In the genomic region with DNA sequence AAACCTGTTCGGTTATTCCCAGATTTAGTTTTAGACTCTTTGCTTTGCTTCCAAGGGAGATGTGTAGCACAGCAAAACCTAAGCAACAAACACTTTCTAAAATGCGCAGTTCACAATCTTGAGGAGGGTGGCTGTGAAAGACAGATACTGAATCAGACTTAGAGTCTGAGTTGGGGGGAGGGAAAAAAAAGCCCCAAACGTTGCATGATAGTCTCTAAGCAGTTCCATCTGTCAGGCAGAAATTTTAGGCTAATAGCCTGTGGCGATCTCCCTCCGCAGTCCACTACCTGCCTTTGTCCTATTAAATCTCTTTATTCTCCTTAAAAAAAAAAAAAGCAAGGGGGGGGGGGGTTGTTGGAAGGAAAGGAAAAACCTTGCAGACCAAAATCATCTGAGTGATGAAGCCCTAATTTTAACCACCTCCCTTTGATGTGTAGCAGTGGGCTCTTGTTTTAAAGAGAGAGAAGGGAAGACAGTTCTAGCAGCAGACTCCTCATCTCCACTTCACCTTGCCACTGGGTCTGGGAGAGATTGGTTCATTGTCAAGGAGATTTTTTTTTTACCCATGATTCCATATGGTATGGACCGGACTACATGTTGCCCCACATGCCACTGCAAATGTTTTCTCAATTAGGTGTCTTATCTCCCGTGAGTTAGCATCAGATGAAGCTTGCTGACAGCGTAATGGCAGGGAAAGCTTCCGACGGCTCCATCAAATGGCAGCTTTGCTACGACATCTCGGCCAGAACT, we compare ENCODE assay signal across 13 mouse cellular contexts.
DNase-seq lines count a peak whose midpoint lies in the region; ATAC-seq lines count a peak whose summit lies in the region.
"Had no signal": no experiment of that assay in that cellular context is flagged by ENCODE, and none has a peak within 500 bp of the region (broad histone marks: within the 10 kb centered on the region; RNA-seq: fewer than 3 reads in every experiment).

No protein-coding gene starts in this region.

- H3K36me3 ChIP-seq in forebrain, embryonic 16.5 days (ENCODE audit: control insufficient read depth, insufficient read depth): no peaks in the 10 kb centered on the region
- H3K36me3 ChIP-seq in midbrain, embryonic 14.5 days (ENCODE audit: control insufficient read depth, insufficient read depth, low read length): no peaks in the 10 kb centered on the region

- H3K4me1 ChIP-seq in forebrain, embryonic 16.5 days (replicated peaks; ENCODE audit: control insufficient read depth, insufficient read depth, low read length): peaks cover 41% of the 10 kb centered on the region
- H3K4me1 ChIP-seq in midbrain, embryonic 14.5 days (ENCODE audit: control insufficient read depth, insufficient read depth, low read length): peaks cover 6% of the 10 kb centered on the region; the same call in 1 of the 2 replicates

- H3K9ac ChIP-seq in forebrain, embryonic 16.5 days (replicated peaks; ENCODE audit: low read depth, low read length): peak overlapping the region; percentile 64
- no peak overlapping the region; the same call in 1 of the 2 replicates for H3K9ac ChIP-seq in midbrain, embryonic 14.5 days (replicated peaks; ENCODE audit: low read length)
- H3K9ac ChIP-seq: liver, postnatal 0 days had no signal

- peak; percentile 67 for ATAC-seq in forebrain, embryonic 16.5 days
- peak; percentile 35; the same call in 1 of the 2 replicates for ATAC-seq in midbrain, embryonic 14.5 days (ENCODE audit: low FRiP score, low TSS enrichment)
- no peak for ATAC-seq in megakaryocyte-erythroid progenitor cell, adult 5-6 weeks (replicated peaks; ENCODE audit: low FRiP score, low TSS enrichment, poor library complexity, severe bottlenecking)
- ATAC-seq: liver, postnatal 0 days had no signal

- H3K4me3 ChIP-seq in forebrain, embryonic 16.5 days (replicated peaks; ENCODE audit: low read length): peak overlapping the region; percentile 47
- peak overlapping the region; percentile 20 for H3K4me3 ChIP-seq in midbrain, embryonic 14.5 days (replicated peaks; ENCODE audit: low read depth, low read length)

- intact Hi-C loops in heart, postnatal 25 days (cut with DNase I): no loop called here

- DNase-seq in embryo, embryonic 10 days (ENCODE audit: low spot score): peak; percentile 28
- DNase-seq in embryo, embryonic 9.5 days (ENCODE audit: extremely low spot score): no peak
- peak; percentile 47 for DNase-seq in embryo, embryonic 10.5 days (ENCODE audit: low spot score)
- peak; percentile 47 for DNase-seq in midbrain, embryonic 14.5 days
- DNase-seq in MN1 (ENCODE audit: low spot score): no peak
- DNase-seq in heart, postnatal 25 days (ENCODE audit: low spot score): no peak
- DNase-seq: B cell, adult 2 months; gastrocnemius, postnatal 36 days; layer of hippocampus, adult 9-11 months; liver, postnatal 0 days; right cerebral cortex, adult 18-20 months had no signal

- no peaks in the 10 kb centered on the region for H3K27me3 ChIP-seq in forebrain, embryonic 16.5 days (replicated peaks; ENCODE audit: control insufficient read depth, insufficient read depth, low read length)
- H3K27me3 ChIP-seq in midbrain, embryonic 14.5 days (ENCODE audit: control insufficient read depth, insufficient read depth, low read length): no peaks in the 10 kb centered on the region

- peak overlapping the region; percentile 52 for H3K4me2 ChIP-seq in forebrain, embryonic 16.5 days (ENCODE audit: low read length)
- peak overlapping the region; percentile 43 for H3K4me2 ChIP-seq in midbrain, embryonic 14.5 days (ENCODE audit: low read length)

- H3K27ac ChIP-seq in forebrain, embryonic 16.5 days (ENCODE audit: low read length): peak overlapping the region; percentile 93
- H3K27ac ChIP-seq in midbrain, embryonic 14.5 days (replicated peaks; ENCODE audit: low read depth, low read length): peak overlapping the region; percentile 39

- 15% methylated on average over 12 of the region's 12 CpGs for WGBS in forebrain, embryonic 16.5 days
- 29% methylated on average over 12 of the region's 12 CpGs for WGBS in midbrain, embryonic 14.5 days

- H3K9me3 ChIP-seq in forebrain, embryonic 16.5 days (ENCODE audit: control insufficient read depth, low read length): no peaks in the 10 kb centered on the region
- H3K9me3 ChIP-seq in midbrain, embryonic 14.5 days (ENCODE audit: control insufficient read depth, low read length): no peaks in the 10 kb centered on the region

Comparison
In these comparisons a context has a peak if more than half of its experiments do, and no peak if none do; other contexts are left out.
1. DNase-seq: peak in embryo, embryonic 10 days (single experiment), embryo, embryonic 10.5 days (single experiment) and midbrain, embryonic 14.5 days (single experiment); none in embryo, embryonic 9.5 days (single experiment), MN1 (single experiment) and heart, postnatal 25 days (single experiment).